Mouse (Mus musculus): ENCODE measurements around the gene Gigyf1.
A peak's percentile ranks its signal among the peaks of the same experiment; 100 is the strongest.

Gigyf1 gene

DNA sequence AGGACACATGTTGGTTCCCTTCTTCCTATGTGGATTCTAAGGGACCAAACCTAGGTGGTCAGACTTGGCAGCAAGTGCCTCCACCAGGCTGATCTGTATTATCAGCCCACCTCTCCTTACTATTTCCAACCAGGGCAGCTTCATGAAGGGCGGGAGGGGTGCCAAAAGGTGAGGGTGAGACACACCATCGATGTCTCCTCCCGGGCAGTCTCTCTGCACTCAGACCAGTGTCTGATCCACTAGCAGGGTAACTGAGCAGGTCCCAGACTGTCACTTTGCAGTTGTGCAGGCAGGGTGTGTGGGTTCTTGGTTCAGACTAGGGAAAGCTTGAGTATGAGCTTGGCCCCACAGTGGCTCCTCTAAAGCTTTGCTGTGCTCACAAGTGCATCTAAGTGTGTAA is 3.5 kb upstream of the Gigyf1 start:
- no peak for DNase-seq

DNA sequence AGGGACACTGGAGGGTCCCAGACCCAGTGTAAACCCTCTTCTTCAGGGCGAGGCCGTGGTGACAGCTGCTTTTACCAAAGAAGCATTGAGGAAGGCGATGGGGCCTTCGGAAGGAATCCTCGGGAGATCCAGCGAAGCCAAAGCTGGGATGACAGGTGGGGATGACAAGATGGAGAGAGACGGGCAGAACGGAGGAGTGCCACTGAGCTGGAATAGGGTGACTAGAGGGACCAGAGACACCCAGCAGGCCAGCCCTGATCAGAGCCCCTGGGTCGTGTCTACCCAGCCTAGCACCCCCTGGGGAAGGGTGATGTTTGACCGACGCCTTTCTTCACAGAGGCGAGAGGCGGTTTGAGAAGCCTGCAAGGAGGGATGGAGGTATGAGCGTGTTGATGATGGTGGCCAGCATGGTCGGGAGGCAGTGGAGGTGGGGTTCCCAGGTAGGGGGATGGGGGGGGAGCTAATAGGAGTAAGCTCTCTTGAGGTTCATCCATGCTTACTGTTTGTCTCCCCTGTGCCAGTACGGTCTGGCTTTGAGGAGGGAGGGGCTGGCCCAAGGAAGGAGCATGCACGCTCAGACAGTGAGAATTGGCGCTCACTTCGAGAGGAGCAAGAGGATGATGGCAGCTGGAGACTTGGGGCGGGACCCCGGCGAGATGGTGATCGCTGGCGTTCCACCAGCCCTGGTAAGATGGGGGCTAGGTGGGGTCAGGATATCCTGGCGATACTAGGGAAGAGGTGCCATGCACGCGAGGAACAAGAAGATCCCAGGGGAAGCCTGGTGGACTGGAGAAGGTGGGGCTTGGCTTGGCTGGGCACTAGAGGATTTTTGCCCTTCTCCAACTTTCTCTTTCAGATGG is 1.6 kb downstream of the Gigyf1 start:
- DNase-seq = no peak

DNA sequence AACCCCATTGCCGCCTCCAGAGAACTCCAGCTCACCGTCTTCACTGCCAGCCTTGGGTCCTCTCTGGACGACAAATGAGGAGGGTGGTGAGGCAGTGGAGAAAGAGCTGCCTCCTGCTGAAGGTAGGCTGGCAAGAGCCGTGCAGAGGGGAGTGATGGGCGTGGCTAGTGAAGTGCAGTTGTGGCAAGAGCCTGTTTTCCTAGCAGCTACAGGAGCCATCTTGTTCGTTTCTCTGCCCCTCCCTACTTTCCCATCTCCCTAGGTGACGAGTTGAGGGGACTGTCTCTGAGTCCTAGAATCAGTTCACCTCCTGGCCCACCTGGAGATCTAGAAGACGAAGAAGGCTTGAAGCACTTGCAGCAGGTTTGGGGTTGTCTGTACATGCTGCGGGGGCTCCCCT is 3.5 kb downstream of the Gigyf1 start:
- no peak for DNase-seq

DNA sequence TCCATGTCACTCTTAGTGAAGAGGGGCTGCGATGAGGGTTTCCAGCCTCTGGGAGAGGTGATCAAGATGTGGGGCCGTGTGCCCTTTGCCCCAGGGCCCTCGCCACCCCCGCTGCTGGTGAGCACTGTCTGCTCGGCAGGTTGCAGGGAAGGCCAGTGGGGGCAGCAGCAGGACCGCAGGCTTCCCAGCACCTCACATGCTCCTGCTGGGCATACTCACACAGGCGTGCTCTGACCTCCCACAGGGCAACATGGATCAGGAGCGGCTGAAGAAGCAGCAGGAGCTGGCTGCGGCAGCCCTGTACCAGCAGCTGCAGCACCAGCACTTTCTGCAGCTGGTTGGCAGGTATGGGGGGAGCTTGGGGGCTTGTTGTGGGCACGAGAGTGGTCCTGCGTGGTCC is 4.4 kb downstream of the Gigyf1 start:
- no peak for DNase-seq

DNA sequence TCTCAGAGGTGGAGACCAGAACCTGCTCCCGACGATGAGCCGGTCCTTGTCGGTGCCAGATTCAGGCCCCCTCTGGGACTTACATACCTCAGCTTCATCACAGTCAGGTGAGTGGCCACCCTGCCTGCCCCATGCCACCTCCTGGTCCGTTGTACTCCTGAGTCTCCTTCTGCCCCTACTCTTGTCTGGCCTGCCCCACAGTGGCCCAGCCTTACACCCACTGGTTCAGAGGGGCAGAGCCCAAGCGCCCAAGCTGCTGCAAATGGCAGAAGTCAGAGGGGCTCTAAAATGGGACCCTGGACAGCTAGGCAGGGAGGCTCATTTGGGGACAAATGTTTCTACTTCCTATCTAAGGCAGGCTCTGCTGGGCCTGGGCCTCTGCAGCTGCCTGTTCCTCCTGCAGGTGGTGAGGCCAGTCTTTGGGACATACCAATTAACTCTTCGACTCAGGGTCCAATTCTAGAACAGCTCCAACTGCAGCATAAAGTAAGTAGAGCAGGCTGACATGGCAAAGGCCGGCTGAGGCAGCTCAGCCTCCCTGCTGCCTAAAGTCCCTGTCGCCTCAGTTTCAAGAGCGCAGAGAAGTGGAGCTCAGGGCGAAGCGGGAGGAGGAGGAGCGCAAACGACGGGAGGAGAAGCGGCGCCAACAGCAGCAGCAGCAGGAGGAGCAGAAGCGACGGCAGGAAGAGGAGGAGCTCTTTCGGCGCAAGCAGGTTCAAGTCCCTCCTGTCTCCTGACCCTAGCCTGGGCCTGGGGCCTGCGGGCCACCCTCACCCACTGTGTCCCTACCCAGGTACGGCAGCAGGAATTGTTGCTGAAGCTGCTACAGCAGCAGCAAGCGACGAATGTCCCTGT is 5.3 kb downstream of the Gigyf1 start:
- no peak for DNase-seq

- no peak for DNase-seq
Observed at GRCm38 (mm10) chr5:137524251-137524515, 5.8 kb downstream of the Gigyf1 start.

GRCm38 (mm10) chr5:137524671-137525070 is 6.3 kb downstream of the Gigyf1 start:
- no peak for DNase-seq

DNA sequence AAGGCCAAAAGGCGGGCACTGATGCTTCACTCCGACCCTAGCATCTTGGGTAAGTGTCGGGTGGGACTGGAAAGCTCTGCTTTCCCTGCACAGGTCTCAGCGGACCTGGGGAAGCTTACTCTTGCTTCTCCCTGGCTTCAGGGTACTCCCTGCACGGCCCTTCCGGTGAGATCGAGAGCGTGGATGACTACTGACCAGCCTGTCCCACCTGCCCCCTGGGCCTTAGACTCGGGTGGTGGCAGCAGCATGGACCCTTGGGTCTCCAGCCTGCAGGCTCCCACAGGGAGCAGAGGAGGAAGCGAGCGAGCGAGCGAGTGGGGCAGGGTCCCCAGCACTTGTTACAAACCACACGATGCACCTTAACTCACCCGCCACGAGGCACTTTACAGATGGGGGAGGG is 7.2 kb downstream of the Gigyf1 start:
- DNase-seq = no peak

DNA sequence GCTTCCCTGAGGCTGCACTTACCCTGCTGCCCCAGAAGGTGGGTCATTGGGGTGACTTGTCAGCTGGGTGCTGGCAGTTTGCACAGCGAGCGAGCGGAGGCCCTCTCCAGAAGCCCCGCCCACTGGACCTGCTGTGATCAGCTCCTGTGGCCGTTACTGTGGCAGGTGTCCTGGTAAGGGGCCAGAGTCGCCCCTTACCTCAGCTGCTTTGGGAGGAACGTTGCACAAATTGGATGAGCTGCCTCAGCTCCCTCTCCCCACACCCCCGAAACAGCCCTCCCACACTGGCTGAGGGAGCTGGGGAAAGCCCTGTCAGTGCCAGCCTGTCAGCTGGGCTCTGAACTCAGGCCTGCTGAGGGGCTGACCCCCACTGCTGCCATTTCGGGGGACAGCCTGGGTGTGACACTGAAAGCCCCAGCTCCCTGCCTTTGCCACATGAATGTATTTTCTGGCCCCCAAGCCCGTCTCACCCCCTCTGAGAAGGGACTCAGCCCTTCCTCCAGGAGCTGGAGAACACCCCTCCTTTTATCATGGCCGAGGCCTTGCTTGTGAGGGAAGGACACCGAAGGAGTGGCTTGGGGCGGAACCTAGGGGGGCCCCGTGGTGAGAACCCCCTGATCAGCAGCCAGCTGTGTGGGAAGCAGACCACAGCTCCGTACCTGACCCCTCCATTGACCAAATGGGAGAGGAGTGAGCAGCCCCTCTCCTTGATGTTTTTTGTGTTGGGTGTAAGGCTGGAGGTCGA is 8.0 kb downstream of the Gigyf1 start:
- no peak for DNase-seq

DNA sequence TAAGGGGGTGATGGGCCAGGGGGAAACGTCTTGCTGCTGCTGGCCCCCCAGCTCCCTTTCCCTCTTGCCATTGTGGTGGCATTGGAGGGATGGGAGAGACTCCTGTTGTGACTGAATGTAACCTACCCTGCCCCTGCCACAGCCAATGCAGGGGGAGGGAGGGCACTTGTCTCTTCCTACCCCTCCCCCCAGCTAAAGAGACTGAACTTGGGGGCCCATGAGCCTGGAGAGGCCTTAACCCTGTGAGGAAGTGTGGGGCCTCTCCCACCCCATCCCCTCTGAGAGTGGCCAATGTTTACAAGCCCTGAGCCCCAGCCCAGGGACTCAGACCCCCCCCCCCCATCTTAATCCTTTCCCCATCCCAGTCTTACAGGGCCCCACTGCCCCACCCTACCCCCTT is 9.1 kb downstream of the Gigyf1 start:
- DNase-seq = no peak

DNA sequence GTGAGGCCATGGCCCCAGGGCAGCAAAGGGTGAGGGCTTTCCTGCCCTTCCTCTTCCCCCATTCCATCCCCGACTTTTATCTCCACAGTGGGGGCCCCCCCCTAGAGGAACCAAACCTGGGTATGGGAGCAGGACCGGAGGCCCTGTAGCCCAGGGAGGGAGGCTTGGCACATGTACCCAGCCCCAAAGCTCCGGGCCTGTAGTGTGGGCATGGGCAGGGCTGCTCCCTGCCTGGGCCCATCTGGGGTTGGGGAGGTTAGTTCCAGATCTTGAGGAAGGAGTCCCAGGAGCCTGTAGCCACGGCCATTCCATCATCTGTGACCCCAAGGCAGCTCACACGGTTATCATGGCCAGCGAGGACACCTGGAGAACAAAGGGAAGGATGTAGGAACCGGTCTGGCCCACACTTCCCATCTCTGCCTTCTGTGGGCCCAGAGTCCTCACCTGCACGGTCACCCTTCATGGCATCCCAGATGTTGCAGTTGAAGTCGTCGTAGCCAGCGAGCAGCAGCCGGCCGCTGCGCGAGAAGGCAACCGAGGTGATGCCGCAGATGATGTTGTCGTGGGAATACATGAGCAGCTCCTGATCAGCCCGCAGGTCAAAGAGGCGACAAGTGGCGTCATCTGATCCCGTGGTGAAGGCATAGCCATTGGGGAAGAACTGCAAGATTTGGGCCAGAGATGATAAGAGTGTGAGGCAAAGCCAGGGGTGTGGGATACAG is 10.1 kb downstream of the Gigyf1 start:
- no peak for DNase-seq

DNA sequence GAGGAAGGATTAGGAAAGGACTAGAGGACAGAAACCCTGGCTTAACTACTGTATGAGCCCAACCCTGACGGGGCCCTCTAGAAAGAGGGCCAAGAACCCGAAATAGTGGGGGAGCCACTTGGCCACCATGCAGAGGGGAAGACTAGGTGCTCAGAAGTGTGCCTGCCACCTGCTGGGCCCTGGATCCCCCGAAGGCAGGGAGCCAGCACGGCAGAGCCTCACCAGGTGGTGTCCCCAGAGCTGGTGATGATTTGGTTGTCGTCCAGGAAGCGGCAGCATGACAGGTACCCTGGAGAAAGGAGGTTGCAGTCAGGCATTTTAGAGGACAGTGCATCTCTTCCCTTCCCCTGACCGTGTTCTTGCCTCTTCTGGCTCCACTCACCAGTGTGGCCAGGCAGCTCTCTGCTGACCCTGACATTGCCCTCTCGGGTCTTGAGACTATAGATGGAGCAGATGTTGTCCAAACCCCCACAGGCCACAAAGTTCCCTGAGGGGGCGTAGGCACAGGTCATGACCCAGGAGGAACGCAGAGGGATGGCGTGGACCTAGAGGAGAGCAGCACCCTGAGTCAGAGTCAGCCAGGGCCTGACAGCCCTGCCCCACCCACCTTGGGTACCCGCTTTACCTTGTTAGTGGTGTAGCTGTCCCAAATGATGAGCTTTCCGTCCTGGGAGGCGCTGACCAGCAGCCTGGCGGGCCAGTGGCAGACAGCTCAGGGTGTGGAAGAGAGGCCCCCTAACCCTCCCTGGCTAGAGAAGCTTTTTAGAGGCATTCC is 11.1 kb downstream of the Gigyf1 start:
- DNase-seq = no peak

GRCm38 (mm10) chr5:137530075-137530474 is 11.7 kb downstream of the Gigyf1 start:
- DNase-seq = no peak

DNA sequence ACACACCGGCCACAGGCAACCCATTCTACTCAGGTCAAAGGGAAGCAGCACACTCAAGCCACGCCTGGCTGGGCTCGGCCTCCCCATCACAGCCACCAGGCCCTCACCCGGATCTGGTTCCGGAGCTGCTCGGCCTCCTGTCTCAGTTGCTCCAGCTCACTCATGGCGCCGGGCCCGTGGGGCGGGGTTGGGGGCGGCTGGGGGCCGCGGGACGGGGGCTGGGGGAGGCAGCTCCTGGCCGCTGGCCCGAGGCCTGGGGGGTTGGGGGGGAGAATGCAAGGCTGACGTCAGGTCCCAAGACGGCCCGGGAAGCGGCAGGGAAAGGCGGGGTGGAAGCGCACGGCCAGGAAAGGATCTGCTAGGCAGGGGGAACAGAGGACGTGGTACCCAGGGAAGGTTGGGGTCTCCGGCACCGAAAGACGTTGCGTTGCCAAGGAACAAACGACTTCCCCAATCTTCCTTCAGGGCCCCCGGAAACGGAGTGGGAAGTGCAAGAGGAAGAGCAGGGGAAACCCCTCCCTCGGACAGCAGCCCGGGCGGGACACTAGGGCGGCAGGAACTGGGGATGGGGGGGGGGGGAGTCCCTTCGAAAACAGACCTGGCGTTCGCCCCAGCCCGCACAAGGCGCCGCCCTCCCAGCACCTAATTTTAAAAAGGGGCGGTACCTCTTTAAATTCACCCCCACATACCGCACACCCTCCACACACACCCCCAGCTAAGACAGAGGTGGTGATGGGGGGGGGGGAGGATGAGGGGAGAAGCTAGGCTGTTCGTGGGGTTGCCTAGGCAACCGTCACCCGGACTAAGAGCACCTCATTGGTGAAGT is 12.5 kb downstream of the Gigyf1 start:
- peak; percentile 67 to 73 for DNase-seq

- DNase-seq = peak; percentile 54 to 57
Observed at GRCm38 (mm10) chr5:137531414-137532130, 13.2 kb downstream of the Gigyf1 start.

- DNase-seq = peak; percentile 7 to 38
Observed at GRCm38 (mm10) chr5:137532131-137532807, 13.9 kb downstream of the Gigyf1 start.

GRCm38 (mm10) chr5:137532808-137533116 is 14.4 kb downstream of the Gigyf1 start:
- no peak for DNase-seq

DNA sequence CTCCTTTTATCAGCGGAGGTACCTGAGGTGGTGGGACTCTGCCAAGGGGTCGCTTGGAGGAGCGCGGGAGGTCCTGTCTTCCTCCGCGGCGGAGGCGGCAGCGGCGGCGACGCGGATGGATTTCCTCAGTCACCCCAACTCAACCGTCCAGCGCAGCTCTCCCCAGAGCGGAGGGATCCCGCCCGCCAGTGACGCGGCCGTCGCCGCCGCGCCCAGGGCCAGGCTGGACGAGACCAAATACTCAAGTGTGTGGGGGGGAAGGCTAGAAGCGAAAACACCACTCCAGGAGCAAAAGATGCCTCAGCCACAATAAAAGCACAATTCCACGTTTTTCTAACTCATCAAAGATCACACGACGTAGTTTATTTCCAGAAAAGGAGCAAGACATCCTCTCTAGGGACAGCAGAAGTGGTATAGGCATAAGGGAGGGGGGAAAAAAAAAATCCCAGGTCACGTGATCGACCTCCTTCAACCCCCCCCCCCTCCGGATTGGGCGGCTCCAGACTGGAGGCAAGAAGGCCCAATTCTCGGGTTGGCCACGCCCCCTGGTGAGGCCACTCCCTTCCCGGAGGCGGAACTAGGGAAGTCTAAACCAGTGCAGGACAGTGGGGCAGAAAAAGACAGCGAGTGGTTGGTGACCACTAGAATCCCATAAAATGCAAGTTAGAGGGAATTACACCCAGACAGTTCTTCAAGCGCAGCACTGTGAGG is 14.9 kb downstream of the Gigyf1 start, which contains the start of the genes Epo and Gnb2:
Gene Epo, minus strand, starts transcription at position 126 of the 711 bp plus-strand sequence.
Gene Gnb2, minus strand, starts transcription at position 394 of the 711 bp plus-strand sequence.
- DNase-seq = peak; percentile 97 to 98

- no peak for DNase-seq
Observed at GRCm38 (mm10) chr5:137534762-137535161, 16.4 kb downstream of the Gigyf1 start.
